In genomic region chr10:23795871-23796520, GRCm38 (mm10) we compare ENCODE assay signal across 9 mouse cellular contexts. TPM values are rescaled to one million over a fixed set of nuclear protein-coding genes. Genes with fewer than 3 reads are reported as not detected.
DNase-seq lines count a peak whose midpoint lies in the region; ATAC-seq lines count a peak whose summit lies in the region.
"Had no signal": no experiment of that assay in that cellular context is flagged by ENCODE, and none has a peak within 500 bp of the region (broad histone marks: within the 10 kb centered on the region; RNA-seq: fewer than 3 reads in every experiment).

No protein-coding gene starts in this region.

- H3K36me3 ChIP-seq in embryonic facial prominence, embryonic 10.5 days (replicated peaks): peaks cover 2% of the 10 kb centered on the region; the same call in 1 of the 2 replicates
- H3K36me3 ChIP-seq in hindbrain, embryonic 12.5 days: peaks cover 5% of the 10 kb centered on the region; the same call in 1 of the 2 replicates
- H3K36me3 ChIP-seq in midbrain, embryonic 13.5 days: peaks cover 10% of the 10 kb centered on the region

- no peaks in the 10 kb centered on the region for H3K27me3 ChIP-seq in embryonic facial prominence, embryonic 10.5 days (replicated peaks; ENCODE audit: low read depth, poor library complexity, severe bottlenecking)
- no peaks in the 10 kb centered on the region for H3K27me3 ChIP-seq in hindbrain, embryonic 12.5 days
- H3K27me3 ChIP-seq in midbrain, embryonic 13.5 days: no peaks in the 10 kb centered on the region

- H3K4me2 ChIP-seq in hindbrain, embryonic 12.5 days (replicated peaks): peak overlapping the region; percentile 70
- peak overlapping the region; percentile 62 for H3K4me2 ChIP-seq in midbrain, embryonic 13.5 days (replicated peaks)

- H3K4me1 ChIP-seq in embryonic facial prominence, embryonic 10.5 days: peaks cover 26% of the 10 kb centered on the region
- peaks cover 13% of the 10 kb centered on the region; the same call in 1 of the 2 replicates for H3K4me1 ChIP-seq in hindbrain, embryonic 12.5 days
- peaks cover 17% of the 10 kb centered on the region for H3K4me1 ChIP-seq in midbrain, embryonic 13.5 days (replicated peaks)

- H3K27ac ChIP-seq in embryonic facial prominence, embryonic 10.5 days (replicated peaks): no peak overlapping the region
- H3K27ac ChIP-seq in hindbrain, embryonic 12.5 days: no peak overlapping the region
- no peak overlapping the region for H3K27ac ChIP-seq in midbrain, embryonic 13.5 days
- H3K27ac ChIP-seq: macrophage had no signal

- no peak for ATAC-seq in hindbrain, embryonic 12.5 days (ENCODE audit: low FRiP score)
- peak; percentile 22; the same call in 1 of the 2 replicates for ATAC-seq in midbrain, embryonic 13.5 days

- no peaks in the 10 kb centered on the region for H3K9me3 ChIP-seq in embryonic facial prominence, embryonic 10.5 days
- H3K9me3 ChIP-seq in hindbrain, embryonic 12.5 days (replicated peaks): no peaks in the 10 kb centered on the region
- no peaks in the 10 kb centered on the region for H3K9me3 ChIP-seq in midbrain, embryonic 13.5 days

- WGBS in embryonic facial prominence, embryonic 10.5 days: 66% methylated on average over 9 of the region's 9 CpGs
- whole genome bisulfite sequencing in hindbrain, embryonic 12.5 days: 55% methylated on average over 9 of the region's 9 CpGs
- 51% methylated on average over 9 of the region's 9 CpGs for WGBS in midbrain, embryonic 13.5 days

- H3K9ac ChIP-seq in hindbrain, embryonic 12.5 days: no peak overlapping the region
- peak overlapping the region; percentile 82 for H3K9ac ChIP-seq in midbrain, embryonic 13.5 days (replicated peaks)

- peak; percentile 42 for DNase-seq in kidney, adult 9 months
- DNase-seq in kidney, adult 18-20 months: no peak
- DNase-seq in embryonic facial prominence, embryonic 10.5 days (ENCODE audit: low spot score): no peak
- no peak for DNase-seq in urinary bladder, postnatal 14 days (ENCODE audit: low spot score)
- no peak for DNase-seq in ovary, postnatal 36 days (ENCODE audit: low spot score)
- DNase-seq in layer of hippocampus, postnatal 10 days (ENCODE audit: low spot score in 2 of 2): no peak

- H3K4me3 ChIP-seq in embryonic facial prominence, embryonic 10.5 days: peak overlapping the region; percentile 73
- peak overlapping the region; percentile 53 for H3K4me3 ChIP-seq in hindbrain, embryonic 12.5 days
- peak overlapping the region; percentile 64 for H3K4me3 ChIP-seq in midbrain, embryonic 13.5 days (replicated peaks)

RNA-seq across cellular contexts. Expression of gene Slc18b1, which starts 0.8 kb away (rescaled TPM):
- polyA plus RNA-seq in embryonic facial prominence, embryonic 10.5 days (2016; fragmentation: Nextera tagmentation; extraction: Ambion mirVana): 10.2 and 11.7 TPM in 2 replicates
- polyA plus RNA-seq in hindbrain, embryonic 12.5 days (2016; fragmentation: Nextera tagmentation; extraction: Ambion mirVana): 22.5 and 23.5 TPM in 2 replicates
- 15.3 and 20.6 TPM in 2 replicates for polyA plus RNA-seq in midbrain, embryonic 13.5 days (2015; fragmentation: Nextera tagmentation; extraction: Ambion mirVana)
- total RNA-seq in layer of hippocampus, postnatal 10 days (2021): 10 to 100 TPM; 18.2 to 22.0 TPM

RNA-seq across cellular contexts. Expression of gene Rps12, which starts 8.9 kb away (rescaled TPM):
- 142 and 152 TPM in 2 replicates for polyA plus RNA-seq in embryonic facial prominence, embryonic 10.5 days (2016; fragmentation: Nextera tagmentation; extraction: Ambion mirVana)
- 113 and 116 TPM in 2 replicates for polyA plus RNA-seq in hindbrain, embryonic 12.5 days (2016; fragmentation: Nextera tagmentation; extraction: Ambion mirVana)
- 113 and 114 TPM in 2 replicates for polyA plus RNA-seq in midbrain, embryonic 13.5 days (2015; fragmentation: Nextera tagmentation; extraction: Ambion mirVana)
- total RNA-seq in layer of hippocampus, postnatal 10 days (2021): 100 to 1,000 TPM; 336 to 348 TPM

RNA-seq across cellular contexts. Expression of gene Vnn3, which starts 55.3 kb away (rescaled TPM):
- polyA plus RNA-seq in embryonic facial prominence, embryonic 10.5 days (2016; fragmentation: Nextera tagmentation; extraction: Ambion mirVana): not detected in 2 replicates
- polyA plus RNA-seq in hindbrain, embryonic 12.5 days (2016; fragmentation: Nextera tagmentation; extraction: Ambion mirVana): not detected in 2 replicates
- not detected in 2 replicates for polyA plus RNA-seq in midbrain, embryonic 13.5 days (2015; fragmentation: Nextera tagmentation; extraction: Ambion mirVana)
- total RNA-seq in layer of hippocampus, postnatal 10 days (2021): under 1 TPM in 1 of 2 experiments, not detected in 1; 0.46 TPM
